Mouse (Mus musculus): Measurements from ENCODE around the gene Slc7a5. TPM values are rescaled to one million over a fixed set of nuclear protein-coding genes. Genes with fewer than 3 reads are reported as not detected.

Slc7a5 gene
- polyA plus RNA-seq, 1 experiment: 80.8 TPM

DNA sequence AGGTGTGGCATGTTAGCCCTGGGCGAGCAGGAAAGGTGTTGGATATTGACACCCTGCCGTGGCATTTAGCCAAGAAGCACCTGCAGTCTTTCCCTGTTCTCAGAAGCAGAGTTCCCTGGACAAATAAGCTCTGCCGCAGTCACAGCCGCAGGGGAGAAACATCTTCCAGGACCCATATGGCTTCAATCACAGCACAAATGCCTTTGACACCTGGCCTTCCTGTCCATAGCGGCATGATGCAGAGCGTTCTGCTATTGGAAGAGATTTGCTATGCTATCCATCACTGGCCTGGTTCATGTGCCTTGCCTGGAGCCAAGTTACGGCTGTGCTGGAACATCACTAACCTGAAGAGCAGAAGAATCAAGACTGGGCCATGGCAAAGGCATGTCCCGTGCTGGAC lies 42.1 kb downstream of the Slc7a5 start:
- Histone ChIP-seq H3K36me3 (ENCODE audit: control insufficient read depth, insufficient read depth, low read length, poor library complexity, severe bottlenecking) (no peaks in the 10 kb centered on the region), H3K9ac (ENCODE audit: low read depth, poor library complexity, severe bottlenecking) (no peak overlapping the region), H3K9me3 (replicated peaks; ENCODE audit: control insufficient read depth, insufficient read depth, low read length, poor library complexity, severe bottlenecking) (no peaks in the 10 kb centered on the region), H3K27me3 (ENCODE audit: control insufficient read depth, insufficient read depth, low read length, poor library complexity, severe bottlenecking) (no peaks in the 10 kb centered on the region), H3K27ac (ENCODE audit: insufficient read depth, low read length) (no peak overlapping the region), H3K4me1 (ENCODE audit: control insufficient read depth, insufficient read depth, low read length) (no peaks in the 10 kb centered on the region), H3K4me3 (ENCODE audit: low read depth, low read length) (no peak overlapping the region)
- TF ChIP-seq CTCF (IDR thresholded peaks at IDR 0.05; ENCODE audit: low read depth, low read length) (no peak), EP300 (IDR thresholded peaks at IDR 0.05; ENCODE audit: insufficient read depth, low read depth, low read length) (no peak), POLR2A (IDR thresholded peaks at IDR 0.05; ENCODE audit: insufficient read depth, low read length) (no peak)

DNA sequence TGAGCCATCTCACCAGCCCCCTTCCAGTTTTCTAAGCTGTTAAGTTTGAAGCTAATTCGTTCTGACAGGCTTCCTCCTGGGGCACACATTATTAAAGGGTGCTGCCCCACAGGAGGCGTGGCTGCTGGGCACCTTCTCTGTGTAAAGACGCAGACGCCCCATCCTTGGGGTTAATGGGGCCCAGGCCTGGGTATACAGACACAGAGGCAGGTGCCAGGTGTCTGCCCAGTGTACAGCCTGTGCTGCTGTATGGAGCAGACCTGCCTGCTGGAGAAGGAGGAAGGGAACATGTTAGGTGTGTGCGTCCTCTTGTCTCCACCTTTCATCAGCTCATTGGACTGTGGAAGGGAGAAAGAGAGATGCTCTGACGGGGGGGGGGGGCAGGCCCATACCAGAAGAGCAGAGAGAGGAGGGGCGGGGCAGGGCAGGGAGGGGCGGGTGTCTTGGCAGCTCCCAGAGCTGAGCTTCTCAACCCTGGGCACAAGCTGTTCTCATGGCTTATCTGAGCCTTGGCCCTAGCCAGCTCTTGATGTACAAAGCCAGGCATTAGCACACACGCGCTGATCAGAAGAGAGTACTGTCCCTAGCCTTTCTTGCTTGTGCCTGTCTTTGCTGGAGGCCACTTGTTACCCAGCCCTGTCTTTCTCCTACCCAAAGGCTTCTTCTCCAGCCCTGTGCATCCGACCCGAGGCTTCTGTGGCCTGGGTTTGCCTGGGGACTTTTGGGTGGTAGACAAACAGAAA lies 45.5 kb downstream of the Slc7a5 start:
- Histone ChIP-seq H3K4me1 (ENCODE audit: control insufficient read depth, insufficient read depth, low read length) (no peaks in the 10 kb centered on the region), H3K27me3 (ENCODE audit: control insufficient read depth, insufficient read depth, low read length, poor library complexity, severe bottlenecking) (no peaks in the 10 kb centered on the region), H3K27ac (ENCODE audit: insufficient read depth, low read length) (no peak overlapping the region), H3K9me3 (replicated peaks; ENCODE audit: control insufficient read depth, insufficient read depth, low read length, poor library complexity, severe bottlenecking) (no peaks in the 10 kb centered on the region), H3K4me3 (ENCODE audit: low read depth, low read length) (no peak overlapping the region), H3K9ac (ENCODE audit: low read depth, poor library complexity, severe bottlenecking) (no peak overlapping the region), H3K36me3 (ENCODE audit: control insufficient read depth, insufficient read depth, low read length, poor library complexity, severe bottlenecking) (no peaks in the 10 kb centered on the region)
- TF ChIP-seq POLR2A (IDR thresholded peaks at IDR 0.05; ENCODE audit: insufficient read depth, low read length) (no peak), CTCF (IDR thresholded peaks at IDR 0.05; ENCODE audit: low read depth, low read length) (no peak), EP300 (IDR thresholded peaks at IDR 0.05; ENCODE audit: insufficient read depth, low read depth, low read length) (no peak)

DNA sequence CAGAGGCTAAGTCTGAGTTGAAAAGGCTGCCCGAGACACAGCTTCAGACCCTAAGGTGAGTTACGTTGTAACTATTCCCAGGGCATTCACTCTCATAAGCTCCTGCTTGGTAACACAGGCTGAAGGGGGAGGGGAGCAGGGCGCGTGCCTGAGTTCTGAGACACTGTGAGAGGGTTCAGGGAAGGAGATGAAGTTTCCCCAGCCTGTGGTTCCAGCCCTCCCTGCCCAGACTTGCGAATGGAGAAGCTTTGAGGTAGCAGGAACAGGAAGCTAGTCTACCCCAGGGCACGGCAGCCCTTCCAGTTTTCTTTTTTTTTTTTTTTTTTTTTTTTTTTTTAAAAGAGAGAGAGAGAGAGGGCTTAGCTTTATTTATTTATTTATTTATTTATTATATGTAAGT lies 46.2 kb downstream of the Slc7a5 start:
- Histone ChIP-seq H3K27me3 (ENCODE audit: control insufficient read depth, insufficient read depth, low read length, poor library complexity, severe bottlenecking) (no peaks in the 10 kb centered on the region), H3K4me3 (ENCODE audit: low read depth, low read length) (no peak overlapping the region), H3K4me1 (ENCODE audit: control insufficient read depth, insufficient read depth, low read length) (no peaks in the 10 kb centered on the region), H3K9me3 (replicated peaks; ENCODE audit: control insufficient read depth, insufficient read depth, low read length, poor library complexity, severe bottlenecking) (no peaks in the 10 kb centered on the region), H3K9ac (ENCODE audit: low read depth, poor library complexity, severe bottlenecking) (no peak overlapping the region), H3K36me3 (ENCODE audit: control insufficient read depth, insufficient read depth, low read length, poor library complexity, severe bottlenecking) (no peaks in the 10 kb centered on the region), H3K27ac (ENCODE audit: insufficient read depth, low read length) (no peak overlapping the region)
- TF ChIP-seq CTCF (IDR thresholded peaks at IDR 0.05; ENCODE audit: low read depth, low read length) (no peak), POLR2A (IDR thresholded peaks at IDR 0.05; ENCODE audit: insufficient read depth, low read length) (no peak), EP300 (IDR thresholded peaks at IDR 0.05; ENCODE audit: insufficient read depth, low read depth, low read length) (no peak)

GRCm38 (mm10) chr8:121857747-121858146 lies 49.7 kb downstream of the Slc7a5 start:
- no peaks in the 10 kb centered on the region for H3K27me3 ChIP-seq (ENCODE audit: control insufficient read depth, insufficient read depth, low read length, poor library complexity, severe bottlenecking)
- no peak overlapping the region for H3K4me3 ChIP-seq (ENCODE audit: low read depth, low read length)
- no peak overlapping the region for H3K9ac ChIP-seq (ENCODE audit: low read depth, poor library complexity, severe bottlenecking)
- H3K27ac ChIP-seq (ENCODE audit: insufficient read depth, low read length): no peak overlapping the region
- no peak for TF ChIP-seq POLR2A (IDR thresholded peaks at IDR 0.05; ENCODE audit: insufficient read depth, low read length)
- TF ChIP-seq CTCF (IDR thresholded peaks at IDR 0.05; ENCODE audit: low read depth, low read length): no peak
- TF ChIP-seq EP300 (IDR thresholded peaks at IDR 0.05; ENCODE audit: insufficient read depth, low read depth, low read length): no peak
- H3K4me1 ChIP-seq (ENCODE audit: control insufficient read depth, insufficient read depth, low read length): no peaks in the 10 kb centered on the region
- no peaks in the 10 kb centered on the region for H3K36me3 ChIP-seq (ENCODE audit: control insufficient read depth, insufficient read depth, low read length, poor library complexity, severe bottlenecking)
- no peaks in the 10 kb centered on the region for H3K9me3 ChIP-seq (replicated peaks; ENCODE audit: control insufficient read depth, insufficient read depth, low read length, poor library complexity, severe bottlenecking)

DNA sequence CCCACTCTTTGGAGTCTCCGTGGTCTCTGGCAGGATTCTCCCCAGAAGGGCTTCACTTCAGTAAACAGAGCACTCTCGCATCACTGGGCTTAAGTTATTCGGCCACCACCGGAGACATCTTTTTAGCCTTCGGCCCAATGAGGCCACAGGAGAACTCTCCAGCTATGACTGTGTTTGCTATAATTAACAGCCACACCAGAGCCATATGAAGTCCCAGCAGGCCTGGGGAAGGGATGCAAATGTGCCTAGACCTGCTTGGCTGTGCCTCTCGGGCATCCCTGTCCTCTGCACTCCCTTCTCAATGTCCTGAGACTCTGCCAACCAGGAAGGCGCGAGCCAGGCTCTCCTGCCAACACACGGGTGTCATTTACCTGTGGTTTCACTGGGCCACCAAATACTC lies 50.2 kb downstream of the Slc7a5 start:
- no peak overlapping the region for H3K4me3 ChIP-seq (ENCODE audit: low read depth, low read length)

DNA sequence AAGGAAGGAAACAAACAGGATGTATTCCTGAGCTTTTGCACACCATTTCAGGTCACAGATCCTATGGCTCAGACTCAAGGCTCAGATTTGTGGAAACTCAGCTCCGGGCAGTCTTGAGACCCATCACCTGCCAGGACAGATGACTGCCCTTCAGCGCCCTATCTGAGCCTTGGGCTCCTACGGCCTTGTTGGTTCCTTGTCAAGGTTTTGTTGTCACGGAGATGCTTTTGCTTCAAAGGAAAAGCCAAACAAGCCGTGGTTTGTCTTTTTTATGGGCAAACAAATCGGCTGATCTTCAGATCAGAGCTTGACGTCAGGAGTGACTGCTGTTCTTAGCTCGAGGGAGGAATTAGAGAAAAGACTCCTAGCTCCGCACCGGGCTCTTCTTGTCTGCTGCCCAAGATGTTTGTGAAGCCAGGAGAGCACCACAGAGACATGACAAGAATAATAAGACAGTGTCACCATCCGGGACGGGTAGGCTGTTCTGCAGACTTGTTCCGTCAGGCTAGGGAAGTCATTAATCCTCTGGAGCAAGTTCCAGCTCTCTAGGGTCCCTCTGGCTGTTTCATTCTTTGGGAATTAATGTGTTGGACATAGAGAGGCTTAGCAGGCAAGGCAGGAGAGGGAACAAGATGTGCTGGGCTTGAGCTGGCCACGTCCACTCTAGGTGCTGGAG lies 51.3 kb downstream of the Slc7a5 start:
- no peaks in the 10 kb centered on the region for H3K27me3 ChIP-seq (ENCODE audit: control insufficient read depth, insufficient read depth, low read length, poor library complexity, severe bottlenecking)
- no peaks in the 10 kb centered on the region for H3K36me3 ChIP-seq (ENCODE audit: control insufficient read depth, insufficient read depth, low read length, poor library complexity, severe bottlenecking)
- H3K27ac ChIP-seq (ENCODE audit: insufficient read depth, low read length): no peak overlapping the region
- H3K4me1 ChIP-seq (ENCODE audit: control insufficient read depth, insufficient read depth, low read length): peaks cover 2% of the 10 kb centered on the region
- no peak overlapping the region for H3K9ac ChIP-seq (ENCODE audit: low read depth, poor library complexity, severe bottlenecking)
- no peaks in the 10 kb centered on the region for H3K9me3 ChIP-seq (replicated peaks; ENCODE audit: control insufficient read depth, insufficient read depth, low read length, poor library complexity, severe bottlenecking)
- no peak for TF ChIP-seq CTCF (IDR thresholded peaks at IDR 0.05; ENCODE audit: low read depth, low read length)
- TF ChIP-seq EP300 (IDR thresholded peaks at IDR 0.05; ENCODE audit: insufficient read depth, low read depth, low read length): no peak
- TF ChIP-seq POLR2A (IDR thresholded peaks at IDR 0.05; ENCODE audit: insufficient read depth, low read length): no peak
- H3K4me3 ChIP-seq (ENCODE audit: low read depth, low read length): no peak overlapping the region

More for the DNA sequence above, 50.2 kb downstream of the Slc7a5 start:
- no peak overlapping the region for H3K27ac ChIP-seq (ENCODE audit: insufficient read depth, low read length)
- no peak overlapping the region for H3K9ac ChIP-seq (ENCODE audit: low read depth, poor library complexity, severe bottlenecking)
- no peak for TF ChIP-seq CTCF (IDR thresholded peaks at IDR 0.05; ENCODE audit: low read depth, low read length)
- H3K9me3 ChIP-seq (replicated peaks; ENCODE audit: control insufficient read depth, insufficient read depth, low read length, poor library complexity, severe bottlenecking): no peaks in the 10 kb centered on the region
- H3K4me1 ChIP-seq (ENCODE audit: control insufficient read depth, insufficient read depth, low read length): no peaks in the 10 kb centered on the region
- no peaks in the 10 kb centered on the region for H3K36me3 ChIP-seq (ENCODE audit: control insufficient read depth, insufficient read depth, low read length, poor library complexity, severe bottlenecking)
- no peaks in the 10 kb centered on the region for H3K27me3 ChIP-seq (ENCODE audit: control insufficient read depth, insufficient read depth, low read length, poor library complexity, severe bottlenecking)
